Mouse (Mus musculus) forebrain, postnatal 0 days (tissue): ENCODE results near the gene Trappc5. TPM values are rescaled to one million over a fixed set of nuclear protein-coding genes. Genes with fewer than 3 reads are reported as not detected.

Experiments
- ATAC-seq: fragments of 200-750 bp; cut with Nextera tagmentation; 2 replicates; pipeline ENCODE4 v1.8.0; 2017; ENCODE audit warnings: mild to moderate bottlenecking, moderate library complexity
- DNase-seq: peaks from one replicate; pipeline ENCODE4 v3.0.0-alpha.2; 2015
- H3K27ac ChIP-seq: fragments of 300-500 bp; sonication (generic); 2 replicates; pipeline ENCODE4 v1.5.1; 2014; ENCODE audit warnings: low read depth, mild to moderate bottlenecking, antibody characterized with exemption, low read length, moderate library complexity, mixed read lengths
- H3K27me3 ChIP-seq: fragments of 300-500 bp; sonication (generic); 2 replicates; pipeline ENCODE4 v1.6.1; 2014; ENCODE audit warnings: mild to moderate bottlenecking, low read length, mixed read lengths; ENCODE audit not compliant: insufficient read depth
- H3K36me3 ChIP-seq: fragments of 300-500 bp; sonication (generic); 2 replicates; pipeline ENCODE4 v1.6.1; 2014; ENCODE audit warnings: mild to moderate bottlenecking, moderate library complexity; ENCODE audit not compliant: insufficient read depth
- H3K4me1 ChIP-seq: fragments of 300-500 bp; sonication (generic); 2 replicates; pipeline ENCODE4 v1.6.1; 2014; ENCODE audit warnings: antibody characterized with exemption; ENCODE audit not compliant: insufficient read depth
- H3K4me2 ChIP-seq: fragments of 300-500 bp; sonication (generic); 2 replicates; pipeline ENCODE4 v1.6.1; 2014; ENCODE audit warnings: low read depth, mild to moderate bottlenecking, moderate library complexity
- H3K4me3 ChIP-seq: fragments of 300-500 bp; sonication (generic); 2 replicates; pipeline ENCODE4 v1.5.1; 2014; ENCODE audit warnings: low read depth, low read length, mixed read lengths
- H3K9ac ChIP-seq: fragments of 300-500 bp; sonication (generic); 2 replicates; pipeline ENCODE4 v1.6.1; 2014; ENCODE audit warnings: mild to moderate bottlenecking
- H3K9me3 ChIP-seq: fragments of 300-500 bp; sonication (generic); 2 replicates; pipeline ENCODE4 v1.6.1; 2016; ENCODE audit warnings: low read length
- CTCF ChIP-seq: sonication (generic); IDR thresholded peaks from 2 replicates; pipeline ENCODE4 v1.5.1; 2016; ENCODE audit warnings: antibody characterized with exemption, control low read depth, low read depth
- WGBS: fragments of 180-500 bp; shearing (Covaris S2); extraction: QIAGEN DNeasy Blood & Tissue Kit; methylation state at CpG from one replicate; pipeline ENCODE4 v1.1.7; 2014; 5-methylcytosine and 5-hydroxymethylcytosine counted together
- polyA plus RNA-seq: library from polyadenylated mRNA; unstranded; fragments of >200 nt; fragmentation: Nextera tagmentation; extraction: Ambion mirVana; gene quantifications from 2 replicates; pipeline ENCODE4 v1.2.1, GENCODE M21; 2015
- total RNA-seq: library from RNA; depleted of rRNA; stranded (reverse); fragments of >200 nt; gene quantifications from 2 replicates; pipeline ENCODE4 v1.2.3, GENCODE M21; 2014; rRNA removed

Gene Trappc5
- 70.5 and 72.7 TPM in 2 replicates for total RNA-seq
- polyA plus RNA-seq = 61.2 and 68.5 TPM in 2 replicates

DNA sequence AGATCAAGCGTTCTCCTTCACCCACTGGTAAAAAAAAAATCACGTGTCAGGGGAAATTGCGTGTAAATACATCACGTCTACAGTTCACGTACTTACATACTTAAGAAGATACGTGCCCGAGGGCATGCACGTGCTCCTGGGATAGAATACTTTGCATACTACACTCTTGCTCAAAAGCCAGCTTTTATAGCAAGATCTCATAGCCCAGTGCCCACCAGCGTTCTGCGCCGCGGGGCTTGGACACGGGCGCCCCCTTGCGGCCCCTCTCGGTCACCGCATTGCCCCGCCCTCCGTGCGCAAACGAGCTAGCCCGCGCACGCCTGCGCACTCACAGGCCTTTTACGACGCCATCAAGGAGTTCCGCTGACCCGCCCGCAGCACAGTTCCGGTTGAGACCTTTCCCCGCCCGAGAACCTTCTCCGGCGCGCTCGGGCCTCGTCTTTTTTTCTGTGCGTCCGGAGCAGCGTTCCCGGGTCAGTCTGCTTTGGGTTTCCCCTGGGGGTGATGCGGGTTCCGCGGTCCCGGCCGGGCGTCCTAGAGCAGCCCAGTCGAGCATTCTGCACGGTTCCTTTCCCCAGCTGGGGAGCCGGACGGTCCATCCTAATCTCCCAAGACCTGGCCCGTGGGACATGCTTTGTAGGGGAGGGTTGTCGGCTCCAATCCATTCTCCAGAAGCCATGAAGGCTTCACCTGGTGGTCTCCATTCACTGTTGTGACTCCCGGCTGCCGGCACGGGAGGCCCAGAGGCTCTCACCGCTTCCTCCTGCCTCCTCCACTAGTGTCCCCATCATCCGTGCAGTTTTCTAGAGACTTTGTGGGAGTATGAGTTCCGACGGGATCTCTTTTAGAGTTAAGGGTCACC is at the start of gene Trappc5:
Gene Trappc5, plus strand, starts transcription at position 169 of the 862 bp plus-strand sequence.
- Histone ChIP-seq H3K9ac (peak within 1 kb of the TSS; percentile 89), H3K27me3 (no peaks in the 10 kb centered on the region), H3K4me2 (peak within 1 kb of the TSS; percentile 87), H3K27ac (peak within 1 kb of the TSS; percentile 86), H3K4me1 (no peaks in the 10 kb centered on the region), H3K4me3 (peak within 1 kb of the TSS; percentile 94), H3K9me3 (no peaks in the 10 kb centered on the region), H3K36me3 (peaks cover 17% of the 10 kb centered on the region)
- ATAC-seq (peak; percentile 78), DNase-seq (peak; percentile 97)
- WGBS = 4% methylated on average over 60 of the region's 61 CpGs
- peak; percentile 97 for TF ChIP-seq CTCF

DNA sequence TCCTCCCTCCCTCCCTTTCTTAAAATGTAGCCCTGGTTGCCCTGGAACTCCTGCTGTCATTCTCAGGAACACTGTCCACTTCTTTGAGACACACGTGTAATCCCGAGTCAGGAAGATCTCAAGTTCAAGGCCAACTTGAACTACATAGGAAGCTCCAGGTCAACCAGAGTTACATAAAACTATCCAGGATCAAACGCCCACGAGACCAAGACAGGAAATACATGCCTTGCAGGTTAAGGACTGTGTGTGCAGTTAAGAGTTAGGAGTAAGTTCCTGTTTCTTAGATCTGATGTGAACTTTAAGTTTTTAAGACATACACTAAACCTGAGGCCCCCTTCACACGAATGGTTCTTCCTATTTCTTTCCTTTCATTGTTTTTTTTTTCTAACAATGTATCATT is 49.1 kb upstream of the Trappc5 start:
- no peak overlapping the region for H3K4me2 ChIP-seq
- 63% methylated on average over 5 of the region's 5 CpGs for WGBS
- no peak for TF ChIP-seq CTCF
- H3K27me3 ChIP-seq = no peaks in the 10 kb centered on the region
- no peaks in the 10 kb centered on the region for H3K36me3 ChIP-seq
- H3K9me3 ChIP-seq = no peaks in the 10 kb centered on the region
- ATAC-seq (no peak), DNase-seq (no peak)
- H3K4me1 ChIP-seq = peaks cover 10% of the 10 kb centered on the region; the same call in 1 of the 2 replicates
- H3K9ac ChIP-seq = no peak overlapping the region
- H3K27ac ChIP-seq = no peak overlapping the region
- H3K4me3 ChIP-seq = no peak overlapping the region

DNA sequence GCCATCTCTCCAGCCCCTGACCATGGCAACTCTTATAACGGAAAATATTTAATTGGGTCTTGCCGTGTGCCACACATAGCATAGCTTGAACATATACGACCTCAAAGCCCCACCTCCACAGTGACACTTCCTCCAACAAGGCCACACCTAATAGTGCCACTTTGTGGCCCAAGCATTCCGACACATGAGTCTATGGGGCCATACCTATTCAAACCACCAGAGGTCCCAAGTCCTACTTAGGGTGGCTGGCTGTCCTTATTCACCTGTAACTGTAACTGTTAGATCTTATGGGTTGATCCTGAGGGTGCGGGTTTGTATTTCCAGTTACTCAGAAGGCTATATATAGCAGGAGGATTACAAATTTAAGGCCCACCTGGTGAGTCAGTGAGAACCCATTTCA is 48.1 kb upstream of the Trappc5 start:
- no peak overlapping the region for H3K4me2 ChIP-seq
- ATAC-seq = peak; percentile 34; the same call in 1 of the 2 replicates

DNA sequence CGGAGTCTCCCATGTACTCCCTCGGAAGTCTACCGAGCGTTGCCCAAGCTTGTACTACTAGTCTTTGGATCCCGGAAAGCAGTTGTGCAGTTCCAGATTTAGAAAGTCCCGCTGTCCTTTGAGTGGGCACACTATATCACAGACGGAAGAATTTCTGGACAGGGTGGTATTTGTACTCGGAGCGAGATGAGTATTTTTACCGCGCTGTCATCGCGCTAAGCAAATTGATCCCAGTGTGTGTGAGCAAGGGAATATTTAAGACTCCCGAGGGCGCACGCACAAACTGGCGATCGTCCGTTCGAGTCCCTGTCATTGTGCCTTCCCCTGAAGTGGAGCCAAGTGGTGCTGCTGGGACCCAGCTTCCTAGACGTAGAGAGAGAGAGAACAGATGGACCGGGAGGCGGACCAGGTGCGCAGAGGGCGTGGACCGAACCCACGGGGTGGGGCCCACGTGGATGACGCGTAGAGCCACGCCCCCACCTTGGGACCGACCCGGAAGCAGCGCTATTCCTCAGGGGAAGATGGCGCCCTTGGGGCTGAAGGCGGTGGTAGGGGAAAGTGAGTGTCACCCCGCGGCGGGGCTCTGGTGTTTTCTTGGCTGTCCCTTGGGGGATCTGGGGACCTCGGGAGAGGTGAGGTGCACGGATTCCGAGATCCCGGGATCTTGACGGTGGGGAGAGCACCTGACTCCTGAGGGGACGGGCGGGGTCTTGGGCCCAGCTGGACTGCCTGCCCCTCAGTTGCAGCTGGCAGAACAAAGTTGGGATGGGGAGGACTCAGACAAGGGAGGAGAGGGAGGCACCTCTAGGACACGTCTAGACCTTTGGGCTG is 45.2 kb upstream of the Trappc5 start, which contains the start of gene Stxbp2:
Gene Stxbp2, plus strand, starts transcription at position 309 of the 831 bp plus-strand sequence.
- peak; percentile 16; the same call in 1 of the 2 replicates for TF ChIP-seq CTCF
- Histone ChIP-seq H3K4me3 (peak within 1 kb of the TSS; percentile 50), H3K36me3 (peaks cover 6% of the 10 kb centered on the region), H3K9ac (peak within 1 kb of the TSS; percentile 44), H3K9me3 (no peaks in the 10 kb centered on the region), H3K27ac (peak within 1 kb of the TSS; percentile 29; the same call in 1 of the 2 replicates), H3K27me3 (no peaks in the 10 kb centered on the region), H3K4me2 (peak within 1 kb of the TSS; percentile 64), H3K4me1 (peaks cover 7% of the 10 kb centered on the region; the same call in 1 of the 2 replicates)
- WGBS = 6% methylated on average over 47 of the region's 47 CpGs
- ATAC-seq = peak; percentile 93
- peak; percentile 83 for DNase-seq

More for the DNA sequence above, 48.1 kb upstream of the Trappc5 start:
- WGBS = 30% methylated on average over 5 of the region's 5 CpGs
- Histone ChIP-seq H3K4me3 (no peak overlapping the region), H3K27me3 (no peaks in the 10 kb centered on the region), H3K36me3 (no peaks in the 10 kb centered on the region), H3K27ac (no peak overlapping the region), H3K9me3 (no peaks in the 10 kb centered on the region), H3K9ac (no peak overlapping the region), H3K4me1 (peaks cover 7% of the 10 kb centered on the region; the same call in 1 of the 2 replicates)
- peak; percentile 66 for TF ChIP-seq CTCF
- DNase-seq = peak; percentile 36

DNA sequence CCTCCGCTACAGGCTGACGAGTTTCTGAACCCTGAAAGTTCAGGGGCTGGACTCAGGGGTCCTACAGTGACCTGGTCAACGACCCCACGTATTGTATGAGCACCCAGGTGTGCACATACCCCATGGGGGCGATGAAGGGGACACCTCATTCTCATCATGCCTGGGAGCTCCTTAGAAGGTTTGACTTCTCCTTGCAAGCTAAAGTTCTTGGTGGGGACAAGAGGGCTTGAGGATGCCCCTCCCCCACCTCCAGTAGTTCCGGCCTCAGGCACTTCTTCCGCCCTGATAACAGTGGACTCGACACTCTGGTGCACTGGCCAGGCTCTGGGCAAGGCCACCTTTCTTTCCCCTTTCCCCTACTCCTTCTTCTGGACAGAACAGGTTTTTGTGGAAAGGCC is 44.6 kb upstream of the Trappc5 start:
- TF ChIP-seq CTCF = no peak
- no peak for DNase-seq
- H3K27ac ChIP-seq = no peak overlapping the region
- H3K9me3 ChIP-seq = no peaks in the 10 kb centered on the region
- H3K4me3 ChIP-seq = peak overlapping the region; percentile 50
- 22% methylated on average over 8 of the region's 8 CpGs for WGBS
- peak overlapping the region; percentile 44; the same call in 1 of the 2 replicates for H3K9ac ChIP-seq
- ATAC-seq = no peak
- H3K36me3 ChIP-seq = peaks cover 6% of the 10 kb centered on the region
- H3K4me1 ChIP-seq = peaks cover 7% of the 10 kb centered on the region; the same call in 1 of the 2 replicates
- H3K27me3 ChIP-seq = no peaks in the 10 kb centered on the region
- peak overlapping the region; percentile 64 for H3K4me2 ChIP-seq

DNA sequence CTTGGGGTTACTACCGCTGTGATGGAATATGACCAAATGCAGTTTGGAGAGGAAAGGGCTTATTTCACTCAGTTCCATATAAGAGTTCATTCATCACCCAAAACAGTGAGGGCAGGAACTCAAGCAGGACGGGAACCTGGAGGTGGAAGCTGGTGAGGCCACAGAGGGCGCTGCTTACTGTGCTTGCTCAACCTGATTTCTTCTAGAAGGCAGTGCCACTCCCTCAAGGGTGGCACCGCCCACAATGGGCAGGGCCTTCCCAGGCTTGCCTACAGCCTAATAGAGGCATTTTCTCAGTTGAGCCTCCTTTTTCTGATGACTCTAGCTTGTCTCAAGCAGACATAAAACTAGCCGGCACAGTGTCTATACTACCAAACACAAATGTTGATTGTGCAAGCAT is 30.3 kb upstream of the Trappc5 start:
- no peaks in the 10 kb centered on the region; the same call in 1 of the 2 replicates for H3K36me3 ChIP-seq
- no peak overlapping the region for H3K27ac ChIP-seq
- no peaks in the 10 kb centered on the region for H3K4me1 ChIP-seq
- H3K4me3 ChIP-seq = no peak overlapping the region
- ATAC-seq (no peak), DNase-seq (no peak)
- no peak overlapping the region for H3K9ac ChIP-seq
- H3K4me2 ChIP-seq = no peak overlapping the region
- no peaks in the 10 kb centered on the region for H3K27me3 ChIP-seq
- TF ChIP-seq CTCF = no peak
- WGBS = 28% methylated on average over 5 of the region's 5 CpGs
- H3K9me3 ChIP-seq = no peaks in the 10 kb centered on the region
